Comparison of ENCODE assay signal across 8 mouse cellular contexts in genomic region chr19:10959085-10959977, GRCm38 (mm10). TPM values are rescaled to one million over a fixed set of nuclear protein-coding genes. Genes with fewer than 3 reads are reported as not detected.
DNase-seq lines count a peak whose midpoint lies in the region; ATAC-seq lines count a peak whose summit lies in the region.

No protein-coding gene starts in this region.

- WGBS in embryonic facial prominence, embryonic 10.5 days = 36% methylated on average over 11 of the region's 11 CpGs
- WGBS in limb, embryonic 10.5 days = 35% methylated on average over 11 of the region's 11 CpGs
- WGBS in midbrain, embryonic 16.5 days = 30% methylated on average over 11 of the region's 11 CpGs

- H3K4me3 ChIP-seq in embryonic facial prominence, embryonic 10.5 days = no peak overlapping the region
- no peak overlapping the region for H3K4me3 ChIP-seq in limb, embryonic 10.5 days
- no peak overlapping the region for H3K4me3 ChIP-seq in midbrain, embryonic 16.5 days (ENCODE audit: low read depth, low read length)

- H3K27ac ChIP-seq in embryonic facial prominence, embryonic 10.5 days (replicated peaks) = no peak overlapping the region
- no peak overlapping the region for H3K27ac ChIP-seq in limb, embryonic 10.5 days
- H3K27ac ChIP-seq in midbrain, embryonic 16.5 days (ENCODE audit: low read length) = no peak overlapping the region

- 0 out of 2 replicates have a peak overlapping the region, but pooled peaks have one; percentile 23 for H3K4me2 ChIP-seq in midbrain, embryonic 16.5 days (ENCODE audit: low read length)

- peak; percentile 83 for ATAC-seq in midbrain, embryonic 16.5 days

- DNase-seq in ovary, postnatal 14 days (ENCODE audit: low spot score) = peak; percentile 52
- no peak for DNase-seq in ovary, adult 18-20 months (ENCODE audit: low spot score)
- DNase-seq in R1 (ENCODE audit: low read depth, low spot score) = peak; percentile 73
- DNase-seq in embryonic facial prominence, embryonic 10.5 days (ENCODE audit: low spot score) = peak; percentile 41
- DNase-seq in heart, postnatal 4 days = peak; percentile 54
- peak; percentile 42 for DNase-seq in limb, embryonic 10.5 days (ENCODE audit: low spot score)
- no peak for DNase-seq in frontal cortex, postnatal 10 days (ENCODE audit: low spot score in 2 of 2)

- no peaks in the 10 kb centered on the region for H3K36me3 ChIP-seq in embryonic facial prominence, embryonic 10.5 days (replicated peaks)
- no peaks in the 10 kb centered on the region for H3K36me3 ChIP-seq in limb, embryonic 10.5 days
- H3K36me3 ChIP-seq in midbrain, embryonic 16.5 days (ENCODE audit: control insufficient read depth, insufficient read depth, low read length) = no peaks in the 10 kb centered on the region

- H3K9ac ChIP-seq in midbrain, embryonic 16.5 days (ENCODE audit: low read depth, low read length) = 0 out of 2 replicates have a peak overlapping the region, but pooled peaks have one; percentile 4

- H3K27me3 ChIP-seq in embryonic facial prominence, embryonic 10.5 days (replicated peaks; ENCODE audit: low read depth, poor library complexity, severe bottlenecking) = no peaks in the 10 kb centered on the region
- peaks cover 9% of the 10 kb centered on the region; the same call in 1 of the 2 replicates for H3K27me3 ChIP-seq in limb, embryonic 10.5 days (ENCODE audit: low read depth, poor library complexity, severe bottlenecking)
- H3K27me3 ChIP-seq in midbrain, embryonic 16.5 days (ENCODE audit: control insufficient read depth, insufficient read depth, low read depth, low read length) = no peaks in the 10 kb centered on the region

- peaks cover 3% of the 10 kb centered on the region; the same call in 1 of the 2 replicates for H3K4me1 ChIP-seq in embryonic facial prominence, embryonic 10.5 days
- H3K4me1 ChIP-seq in limb, embryonic 10.5 days = 0 out of 2 replicates have a peak, but pooled peaks cover 4% of the 10 kb centered on the region
- no peaks in the 10 kb centered on the region for H3K4me1 ChIP-seq in midbrain, embryonic 16.5 days (ENCODE audit: control insufficient read depth, insufficient read depth, low read length)

- H3K9me3 ChIP-seq in embryonic facial prominence, embryonic 10.5 days = no peaks in the 10 kb centered on the region
- no peaks in the 10 kb centered on the region for H3K9me3 ChIP-seq in limb, embryonic 10.5 days (replicated peaks)
- H3K9me3 ChIP-seq in midbrain, embryonic 16.5 days (replicated peaks; ENCODE audit: control insufficient read depth, low read length, poor library complexity, severe bottlenecking) = no peaks in the 10 kb centered on the region

RNA-seq across cellular contexts. Expression of gene Ccdc86, which starts 10.3 kb away (rescaled TPM):
- polyA plus RNA-seq in embryonic facial prominence, embryonic 10.5 days (2016; fragmentation: Nextera tagmentation; extraction: Ambion mirVana) = 47.2 and 51.5 TPM in 2 replicates
- 10 to 100 TPM; 10.6 to 11.3 TPM for total RNA-seq in heart, postnatal 4 days (2021)
- 46.8 and 62.9 TPM in 2 replicates for polyA plus RNA-seq in limb, embryonic 10.5 days (2016; fragmentation: Nextera tagmentation; extraction: Ambion mirVana)
- 12.8 and 13.5 TPM in 2 replicates for polyA plus RNA-seq in midbrain, embryonic 16.5 days (2015; fragmentation: Nextera tagmentation; extraction: Ambion mirVana)

RNA-seq across cellular contexts. Expression of gene Ms4a10, which starts 15.1 kb away (rescaled TPM):
- polyA plus RNA-seq in embryonic facial prominence, embryonic 10.5 days (2016; fragmentation: Nextera tagmentation; extraction: Ambion mirVana) = not detected in 2 replicates
- total RNA-seq in heart, postnatal 4 days (2021) = not detected
- polyA plus RNA-seq in limb, embryonic 10.5 days (2016; fragmentation: Nextera tagmentation; extraction: Ambion mirVana) = not detected in 2 replicates
- polyA plus RNA-seq in midbrain, embryonic 16.5 days (2015; fragmentation: Nextera tagmentation; extraction: Ambion mirVana) = not detected in 2 replicates

RNA-seq across cellular contexts. Expression of gene Ptgdr2, which starts 22.4 kb away (rescaled TPM):
- polyA plus RNA-seq in embryonic facial prominence, embryonic 10.5 days (2016; fragmentation: Nextera tagmentation; extraction: Ambion mirVana) = 0.09 TPM in 1 of 2 replicates, not detected in the other
- under 1 TPM; 0.09 to 0.12 TPM for total RNA-seq in heart, postnatal 4 days (2021)
- polyA plus RNA-seq in limb, embryonic 10.5 days (2016; fragmentation: Nextera tagmentation; extraction: Ambion mirVana) = 0.08 TPM in 2 replicates
- 0.09 and 0.14 TPM in 2 replicates for polyA plus RNA-seq in midbrain, embryonic 16.5 days (2015; fragmentation: Nextera tagmentation; extraction: Ambion mirVana)

RNA-seq across cellular contexts. Expression of gene Ms4a15, which starts 33.7 kb away (rescaled TPM):
- not detected in 2 replicates for polyA plus RNA-seq in embryonic facial prominence, embryonic 10.5 days (2016; fragmentation: Nextera tagmentation; extraction: Ambion mirVana)
- total RNA-seq in heart, postnatal 4 days (2021) = not detected
- polyA plus RNA-seq in limb, embryonic 10.5 days (2016; fragmentation: Nextera tagmentation; extraction: Ambion mirVana) = not detected in 2 replicates
- polyA plus RNA-seq in midbrain, embryonic 16.5 days (2015; fragmentation: Nextera tagmentation; extraction: Ambion mirVana) = not detected in 2 replicates

RNA-seq across cellular contexts. Expression of gene Zp1, which starts 38.9 kb away (rescaled TPM):
- polyA plus RNA-seq in embryonic facial prominence, embryonic 10.5 days (2016; fragmentation: Nextera tagmentation; extraction: Ambion mirVana) = not detected in 2 replicates
- total RNA-seq in heart, postnatal 4 days (2021) = not detected
- not detected in 2 replicates for polyA plus RNA-seq in limb, embryonic 10.5 days (2016; fragmentation: Nextera tagmentation; extraction: Ambion mirVana)
- 0.58 and 0.89 TPM in 2 replicates for polyA plus RNA-seq in midbrain, embryonic 16.5 days (2015; fragmentation: Nextera tagmentation; extraction: Ambion mirVana)

Comparison
In these comparisons a context has a peak if more than half of its experiments do, and no peak if none do; other contexts are left out.
1. DNase-seq: peak in ovary, postnatal 14 days (single experiment), R1 (single experiment), embryonic facial prominence, embryonic 10.5 days (single experiment), heart, postnatal 4 days (single experiment) and limb, embryonic 10.5 days (single experiment); none in ovary, adult 18-20 months (single experiment) and frontal cortex, postnatal 10 days (0 of 2).